Mouse (Mus musculus) CH12.LX (cell line): ENCODE results near the gene Foxp1.

Experiments
- CTCF ChIP-seq, 2 experiments: IDR thresholded peaks in 1 of 2; conservative IDR thresholded peaks in 1 of 2; 2 replicates each; pipeline ENCODE4 v1.5.1; 2011 to 2012; ENCODE audit warnings: low read depth in 2 of 2, low read length in 2 of 2, improper control_type of control experiment in 1 of 2, inconsistent platforms in 1 of 2, mild to moderate bottlenecking in 1 of 2, moderate library complexity in 1 of 2
- ELF1 ChIP-seq: IDR thresholded peaks from 2 replicates; pipeline ENCODE4 v1.6.1; 2014; ENCODE audit warnings: low read depth, mild to moderate bottlenecking, inconsistent platforms, low read length, improper control_type of control experiment
- ETS1 ChIP-seq: conservative IDR thresholded peaks from 2 replicates; pipeline ENCODE4 v1.6.1; 2012; ENCODE audit warnings: low read depth, mild to moderate bottlenecking, inconsistent platforms, low read length, improper control_type of control experiment, moderate library complexity
- MYC ChIP-seq: IDR thresholded peaks from 2 replicates; pipeline ENCODE4 v1.6.1; 2011; ENCODE audit warnings: low read depth, mild to moderate bottlenecking, improper control_type of control experiment, low read length
- POLR2A ChIP-seq: IDR thresholded peaks from 2 replicates; pipeline ENCODE4 v1.6.1; 2011; ENCODE audit warnings: low read depth, mild to moderate bottlenecking, improper control_type of control experiment, low read length

GRCm38 (mm10) chr6:99189967-99190366 is 332.6 kb downstream of the Foxp1 start:
- TF ChIP-seq CTCF (conservative IDR thresholded peaks at IDR 0.05 in 1 of 2, IDR thresholded peaks at IDR 0.05 in 1 of 2; ENCODE audit: low read depth in 2 of 2, low read length in 2 of 2): no peak
- no peak for TF ChIP-seq MYC
- TF ChIP-seq ETS1: no peak
- no peak for TF ChIP-seq POLR2A
- no peak for TF ChIP-seq ELF1
